Mouse (Mus musculus): ENCODE measurements around the gene Mapk12. TPM values are rescaled to one million over a fixed set of nuclear protein-coding genes. Genes with fewer than 3 reads are reported as not detected.

Gene Mapk12
- total RNA-seq, 2 experiments from 2014 or later = 7.4 to 9.2 TPM

DNA sequence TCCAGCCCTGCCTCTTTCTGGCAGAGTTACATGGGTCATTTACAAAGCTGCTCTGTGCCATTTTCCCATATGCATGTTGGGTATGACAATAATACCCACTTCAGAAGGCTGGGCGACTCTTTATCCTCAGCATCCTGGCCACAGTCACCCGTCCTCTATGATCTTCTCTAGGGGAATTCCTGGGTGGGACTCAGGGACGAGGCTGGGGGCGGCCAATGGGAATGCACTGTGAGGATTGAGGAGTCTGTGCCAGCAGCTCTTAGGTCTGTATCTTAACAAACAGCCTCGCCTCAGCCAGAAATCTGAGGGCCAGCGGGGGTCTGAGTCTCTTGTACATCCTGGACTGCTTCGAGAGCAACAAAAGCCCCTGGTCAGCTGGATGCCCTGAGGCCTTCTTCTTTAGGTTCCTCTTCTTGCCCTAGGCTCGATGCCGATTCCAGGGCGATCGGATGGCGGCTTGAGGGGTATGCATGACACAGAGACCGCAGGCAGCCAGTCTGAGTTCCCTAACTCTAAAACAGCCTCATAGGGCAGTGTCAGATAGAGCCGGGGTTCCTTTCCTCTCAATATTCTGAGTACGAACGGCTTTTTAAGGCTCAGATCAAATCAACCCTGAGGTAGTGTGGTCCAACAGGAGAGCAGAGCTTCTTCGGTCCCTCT, 31.9 kb upstream of the Mapk12 start:
- no peak for DNase-seq (ENCODE audit: low spot score in 2 of 2)

DNA sequence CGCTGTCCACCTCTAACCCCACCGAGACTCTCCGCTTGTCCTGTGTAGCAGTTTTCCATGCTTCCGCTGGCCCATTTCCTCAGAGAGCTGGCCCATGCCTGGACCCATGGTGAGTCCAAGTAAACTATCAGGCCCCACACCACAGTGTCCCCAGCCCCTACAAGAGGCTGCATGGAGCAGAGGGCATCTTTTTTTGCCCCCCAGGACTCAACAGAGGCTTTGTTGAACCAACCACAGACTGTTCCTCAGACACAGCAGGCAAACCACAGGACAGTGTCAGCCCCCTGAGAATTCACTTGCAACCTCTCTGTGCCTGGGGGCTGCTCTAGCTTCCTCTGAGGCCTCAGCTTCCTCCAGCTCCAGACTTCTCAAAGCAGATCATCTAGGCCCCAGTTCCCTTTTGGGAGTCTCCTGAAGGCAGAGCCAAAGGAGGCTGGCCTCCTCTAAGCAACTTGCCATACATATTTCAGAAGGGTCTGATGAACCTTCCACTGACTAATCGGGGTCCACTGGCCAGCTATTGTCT, 31.1 kb upstream of the Mapk12 start:
- DNase-seq (ENCODE audit: low spot score in 2 of 2) = no peak

DNA sequence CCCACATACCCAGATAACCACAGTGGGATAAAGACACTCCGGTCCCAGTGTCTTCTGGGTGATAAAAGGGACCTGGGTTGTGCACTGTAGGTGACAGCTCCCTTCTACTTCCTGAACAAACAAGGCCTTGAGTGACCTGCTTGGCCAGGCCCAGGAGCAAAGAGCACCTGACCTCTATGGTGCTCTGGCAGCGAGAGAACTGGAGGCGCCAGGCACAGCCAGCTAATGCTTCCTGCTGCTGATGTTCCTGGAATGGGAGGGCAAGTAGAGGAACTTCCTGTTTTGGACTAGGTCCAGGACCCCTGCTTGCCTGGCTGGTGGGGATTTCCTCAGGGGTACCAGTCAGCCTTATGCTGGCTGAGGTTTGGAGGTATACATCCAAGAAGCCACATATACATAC, 29.6 kb upstream of the Mapk12 start:
- DNase-seq (ENCODE audit: low spot score in 2 of 2) = no peak

DNA sequence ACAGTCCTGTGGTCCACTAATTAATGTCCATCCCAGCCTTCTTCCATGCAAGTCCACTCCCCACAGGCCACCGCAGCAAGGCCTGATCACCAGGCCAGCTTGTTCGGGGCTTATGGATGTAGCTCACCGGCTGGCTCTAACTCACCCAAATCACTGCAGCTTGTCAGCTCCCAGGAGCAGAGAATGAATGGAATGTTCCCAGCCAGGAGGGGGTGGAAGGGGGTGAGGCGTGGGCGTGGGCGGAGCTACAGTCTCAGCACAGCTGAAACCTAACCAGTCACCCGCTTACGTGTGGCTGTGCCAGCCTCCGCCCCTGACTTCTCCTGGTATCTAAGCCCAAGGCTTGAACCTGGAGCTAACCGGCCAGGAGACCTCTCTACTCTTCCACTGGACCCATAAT, 28.9 kb upstream of the Mapk12 start:
- peak; percentile 81 to 87 for DNase-seq (ENCODE audit: low spot score in 2 of 2)

DNA sequence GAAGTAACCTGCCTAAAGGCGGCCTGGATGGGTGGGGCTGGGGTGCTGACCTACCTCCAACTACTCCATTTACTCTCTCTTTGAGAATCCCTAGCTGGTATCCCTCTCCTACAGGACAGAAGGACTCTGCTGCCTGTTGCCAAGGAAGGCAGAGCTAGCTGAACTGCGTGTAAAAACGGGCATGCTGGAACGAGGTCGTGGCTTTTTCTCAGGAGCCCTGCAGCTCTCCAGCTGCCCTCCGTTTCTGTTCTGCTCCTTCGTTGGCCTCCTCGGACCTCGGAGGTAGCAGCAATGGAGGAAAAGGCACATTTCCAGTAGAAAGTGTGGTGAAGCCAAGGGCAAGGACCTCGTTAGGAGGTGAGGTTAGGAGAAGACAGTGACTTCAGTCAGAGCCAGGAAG, 28.4 kb upstream of the Mapk12 start:
- DNase-seq (ENCODE audit: low spot score in 2 of 2) = no peak

DNA sequence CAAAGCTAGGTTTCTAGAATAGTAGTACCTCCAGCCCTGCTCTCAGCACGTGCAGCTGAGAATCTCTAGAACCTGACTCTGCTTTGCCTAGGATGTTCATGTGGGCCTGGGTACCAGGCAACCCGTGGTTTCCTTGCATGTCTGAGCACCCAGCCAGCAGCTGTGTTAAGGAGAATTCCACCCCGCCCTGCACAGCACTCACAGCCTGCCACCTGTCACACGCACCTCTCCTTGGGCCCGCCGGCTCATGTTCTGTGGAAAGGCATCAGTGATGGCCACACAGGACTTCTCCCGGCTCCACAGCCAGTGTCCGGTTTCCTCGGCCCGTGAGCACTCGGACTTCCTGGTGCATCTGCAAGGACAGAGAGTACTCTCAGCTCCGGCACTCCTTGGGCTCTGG, 25.0 kb upstream of the Mapk12 start:
- no peak for DNase-seq (ENCODE audit: low spot score in 2 of 2)

DNA sequence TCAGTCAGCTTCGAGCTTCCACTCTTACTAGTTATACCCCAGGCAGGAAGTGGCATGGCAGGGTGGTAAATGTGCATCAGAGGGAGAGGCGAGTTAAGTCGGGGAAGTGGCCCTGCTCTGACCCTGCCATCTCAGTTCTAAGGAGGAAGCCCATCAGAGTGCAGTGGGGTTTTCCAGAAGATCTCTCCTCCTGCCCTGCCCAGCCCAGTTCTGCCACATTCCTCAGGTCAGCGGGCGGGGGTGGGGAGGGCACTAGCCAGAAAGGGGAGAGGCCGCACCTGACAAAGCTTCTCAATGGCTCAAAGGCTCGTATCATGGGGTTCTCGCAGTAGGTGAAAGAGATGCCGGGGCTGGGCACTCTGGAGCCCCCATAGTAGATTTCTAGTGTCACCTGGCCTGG, 20.9 kb upstream of the Mapk12 start:
- DNase-seq (ENCODE audit: low spot score in 2 of 2) = no peak

DNA sequence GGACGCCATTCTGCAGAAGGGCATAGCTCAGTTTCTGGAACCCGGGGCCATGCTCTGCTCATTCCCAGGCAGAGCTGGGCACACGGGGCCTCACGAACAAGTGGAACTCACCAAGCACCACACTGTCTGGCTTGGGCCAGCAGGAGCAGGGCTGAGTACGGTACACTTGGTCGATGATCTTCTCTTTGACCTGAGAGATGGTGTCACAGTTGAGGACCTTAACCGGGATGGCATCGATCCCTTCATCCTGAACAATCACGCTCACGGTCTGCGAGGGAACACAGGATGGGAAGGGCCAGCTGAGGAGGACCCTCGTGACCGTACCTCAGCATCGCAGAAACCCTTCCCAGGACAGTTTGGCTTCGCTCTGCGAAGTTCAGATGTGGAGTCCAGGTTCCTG, 18.0 kb upstream of the Mapk12 start:
- no peak for DNase-seq (ENCODE audit: low spot score in 2 of 2)

DNA sequence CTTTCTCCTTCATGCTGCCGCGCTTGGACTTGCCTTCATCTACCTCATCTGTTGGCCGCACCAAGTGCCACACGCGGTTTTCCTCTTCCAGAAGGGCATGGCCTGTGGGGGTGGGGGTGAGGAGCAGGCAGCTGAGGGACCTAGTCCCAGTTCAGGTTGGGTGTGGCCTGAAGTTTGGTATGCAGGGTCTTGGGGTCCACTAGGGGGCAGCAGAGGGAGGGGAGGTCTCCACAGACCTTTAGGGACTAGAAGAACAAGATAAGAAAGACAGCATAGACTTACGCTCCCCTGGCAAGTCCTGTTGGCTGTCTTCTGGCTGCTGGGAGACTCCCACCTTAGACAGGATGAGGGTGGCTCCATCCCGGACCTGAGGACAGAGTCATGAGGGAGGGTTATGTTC, 17.5 kb upstream of the Mapk12 start:
- peak; percentile 55 to 68 for DNase-seq (ENCODE audit: low spot score in 2 of 2)

DNA sequence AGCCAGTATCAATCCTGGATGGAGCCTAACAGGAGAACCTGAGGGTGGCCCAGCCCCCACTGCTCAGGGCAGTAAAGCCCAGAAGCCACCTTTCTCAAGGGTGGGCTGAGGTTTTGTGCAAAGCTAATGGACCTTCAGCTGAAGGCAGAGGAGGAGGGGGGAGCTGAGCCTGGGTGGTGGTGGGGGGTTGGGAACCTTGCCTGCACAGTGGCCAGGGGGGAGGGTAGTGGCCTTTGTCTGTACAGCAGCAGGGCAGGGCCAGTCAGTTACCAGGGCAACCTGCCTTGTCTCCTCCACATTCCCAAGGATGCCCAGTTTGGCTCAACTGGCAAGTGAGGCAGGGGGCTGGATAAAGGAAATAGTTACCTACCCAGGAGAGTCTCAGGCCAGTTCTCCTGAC, 11.8 kb upstream of the Mapk12 start:
- no peak for DNase-seq (ENCODE audit: low spot score in 2 of 2)

DNA sequence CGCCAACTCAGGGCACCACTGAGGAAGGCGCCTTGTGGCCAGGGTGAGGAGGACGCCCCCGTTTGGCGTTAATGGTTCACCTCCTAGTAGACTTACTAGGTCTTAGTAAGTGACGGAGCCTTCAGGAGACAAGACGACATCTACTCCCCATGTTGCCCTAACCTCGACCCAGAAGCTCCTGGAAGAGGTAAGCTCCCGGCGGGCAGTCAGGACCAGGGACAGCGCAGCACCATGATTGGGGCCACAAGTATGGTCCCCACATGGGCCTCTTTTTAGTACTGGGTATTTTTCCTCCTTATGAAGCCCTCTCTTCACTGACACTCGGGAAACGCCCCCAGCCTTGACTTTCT, 9.5 kb upstream of the Mapk12 start:
- no peak for DNase-seq (ENCODE audit: low spot score in 2 of 2)

DNA sequence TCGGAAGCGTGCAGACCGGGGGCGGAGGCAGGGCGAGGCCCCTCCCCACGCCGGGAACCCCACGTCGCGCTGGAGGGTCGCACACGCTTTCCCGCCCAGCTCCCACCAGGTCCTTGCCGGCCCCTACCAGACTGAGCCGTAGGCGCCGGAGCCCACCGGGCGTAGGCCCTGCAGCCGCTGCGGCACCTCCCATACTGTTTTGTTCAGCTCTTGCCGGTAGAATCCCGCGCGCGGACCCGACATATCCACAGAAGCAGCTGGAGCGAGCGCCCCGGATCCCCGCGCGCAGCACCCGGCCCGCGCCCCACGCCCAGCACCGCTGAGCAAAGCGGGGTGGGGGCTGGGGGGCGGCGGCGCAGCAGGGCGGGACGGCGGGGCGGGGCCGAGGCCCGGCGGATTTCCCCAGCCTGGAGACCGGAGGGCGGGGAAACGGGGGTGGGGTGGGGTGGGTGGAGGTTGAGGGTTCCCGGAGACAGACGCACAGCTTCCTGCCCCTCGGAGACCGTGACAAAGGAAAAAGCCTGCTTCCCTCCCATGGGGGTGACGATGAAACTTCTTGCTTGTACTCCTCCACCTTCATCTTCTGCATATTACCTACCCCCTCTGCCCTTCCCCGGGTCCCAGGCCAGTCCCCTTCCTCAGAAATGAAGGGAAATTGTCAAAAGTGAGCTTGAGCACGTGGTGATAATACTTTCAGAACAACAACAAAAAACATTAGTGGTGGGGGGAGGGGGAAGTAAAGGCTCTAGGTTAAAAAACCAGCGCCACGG, 9.0 kb upstream of the Mapk12 start, which contains the start of gene Mapk11:
Mapk11 (minus strand) TSS at position 358 of the 770 bp plus-strand sequence.
- DNase-seq (ENCODE audit: low spot score in 2 of 2) = peak; percentile 42 to 61

DNA sequence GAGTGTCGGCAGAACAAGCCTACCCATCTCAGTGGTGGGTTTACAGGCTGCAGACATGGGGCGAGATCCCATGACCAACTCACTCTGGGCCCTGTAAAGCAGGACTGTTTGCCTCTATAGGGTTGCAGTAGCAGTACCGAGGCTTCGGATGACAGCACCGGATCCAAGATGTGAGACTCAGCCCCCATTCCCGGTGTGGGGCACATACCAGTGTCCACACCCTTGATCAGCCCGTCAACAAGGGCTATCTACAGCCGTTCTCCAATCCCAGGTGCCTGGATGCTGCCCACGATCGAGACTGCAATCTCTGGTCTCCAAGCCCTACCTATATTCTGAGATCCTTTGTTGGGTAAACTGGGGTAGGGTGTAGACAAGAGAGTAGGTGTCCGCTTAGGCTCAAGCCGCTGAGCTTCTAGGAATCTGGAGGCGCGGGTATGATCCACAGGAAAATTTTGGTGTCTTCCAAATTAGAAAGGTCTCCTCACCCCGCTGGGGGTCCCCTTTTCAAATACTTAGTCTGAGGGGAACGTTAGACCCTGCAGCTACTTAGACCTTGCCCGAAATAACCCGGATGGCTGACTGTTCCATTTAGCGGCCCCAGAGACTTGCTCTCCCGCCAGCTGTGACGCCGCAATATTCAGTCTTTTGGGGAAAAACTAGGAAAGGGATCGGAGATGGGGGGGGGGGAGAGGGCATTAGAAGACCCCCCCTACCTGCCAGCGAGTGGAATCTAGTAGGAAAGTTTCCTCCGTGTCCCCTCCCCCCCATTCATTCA, 8.2 kb upstream of the Mapk12 start:
- peak in 1 of 2 experiments; percentile 15 for DNase-seq (ENCODE audit: low spot score in 2 of 2)

DNA sequence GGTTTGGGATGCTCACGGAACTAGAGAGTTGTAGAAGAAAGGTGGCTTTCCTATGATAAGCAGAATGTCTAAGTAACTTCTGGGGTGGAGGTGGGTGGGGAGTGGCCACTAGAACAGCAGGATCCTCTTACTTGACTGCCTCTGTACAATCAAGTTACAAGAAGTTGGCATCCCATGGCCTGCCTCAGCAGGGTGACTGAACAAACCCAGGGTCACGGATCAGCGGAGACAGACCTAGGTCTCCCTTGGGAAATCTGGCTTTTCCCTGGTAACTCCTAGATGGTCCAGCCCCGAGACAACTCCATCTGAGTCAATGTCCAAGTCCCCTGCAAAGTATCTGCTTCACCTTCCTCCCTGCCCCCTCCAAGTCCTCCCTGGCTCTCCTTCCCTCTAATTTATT, 7.4 kb upstream of the Mapk12 start:
- DNase-seq (ENCODE audit: low spot score in 2 of 2) = no peak

DNA sequence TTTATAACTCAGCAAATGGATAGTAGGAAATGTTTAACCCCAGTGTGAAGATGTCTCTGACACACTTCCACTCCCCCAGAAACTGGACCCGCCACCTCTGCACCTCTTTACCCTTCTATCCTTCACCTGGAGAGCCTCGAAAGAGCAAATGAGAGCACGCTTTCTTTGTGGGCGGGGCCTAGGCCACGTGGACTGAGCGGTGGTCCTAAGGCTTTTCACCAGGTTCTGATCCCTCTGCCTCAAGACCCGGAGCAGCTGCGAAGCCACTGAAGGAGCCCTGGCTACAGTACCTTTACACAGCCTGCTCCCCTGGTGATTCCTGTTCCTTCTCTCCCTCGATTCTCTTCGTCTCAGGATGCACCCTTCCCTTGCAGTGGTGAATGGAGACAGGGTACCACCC, 7.0 kb upstream of the Mapk12 start:
- DNase-seq (ENCODE audit: low spot score in 2 of 2) = no peak

DNA sequence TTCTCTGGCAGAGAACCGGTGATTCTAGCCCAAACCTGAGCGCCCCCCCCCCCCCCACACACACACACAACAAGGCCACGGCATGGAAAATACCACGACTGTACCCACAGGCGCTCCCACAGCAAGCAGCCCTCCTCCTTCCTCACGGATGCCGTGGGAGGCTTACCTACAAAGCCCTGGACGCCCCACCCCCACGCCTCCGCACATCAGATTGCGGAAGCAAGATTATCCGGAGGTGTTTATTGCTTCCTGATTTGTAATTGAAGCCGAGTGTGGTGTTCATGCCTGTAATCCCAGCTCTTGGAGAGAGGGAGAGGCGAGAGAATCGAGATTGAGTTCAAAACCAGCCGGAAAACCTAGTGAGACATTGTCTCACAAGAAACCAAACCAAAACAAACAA, 6.5 kb upstream of the Mapk12 start:
- peak; percentile 54 to 65 for DNase-seq (ENCODE audit: low spot score in 2 of 2)

DNA sequence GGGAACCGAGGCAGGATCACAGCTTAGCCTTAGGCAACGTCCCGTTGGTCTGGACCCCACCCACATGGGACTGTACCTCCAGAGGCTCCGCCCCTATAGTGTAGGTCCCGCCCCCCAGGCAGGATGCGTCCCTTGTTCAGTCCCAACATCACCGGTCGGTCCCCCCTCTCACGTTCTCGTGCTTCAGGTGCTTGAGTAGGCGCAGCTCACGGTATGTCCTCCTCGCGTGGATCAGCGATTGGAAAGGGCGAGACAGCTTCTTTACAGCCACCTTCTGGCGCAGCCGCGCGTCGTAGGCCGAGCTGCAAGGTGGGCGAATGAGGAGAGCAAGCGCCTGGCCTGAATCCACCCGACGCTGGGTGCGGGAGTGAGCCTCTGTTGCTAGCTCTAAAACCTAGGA, 6.0 kb upstream of the Mapk12 start:
- peak; percentile 75 to 85 for DNase-seq (ENCODE audit: low spot score in 2 of 2)

DNA sequence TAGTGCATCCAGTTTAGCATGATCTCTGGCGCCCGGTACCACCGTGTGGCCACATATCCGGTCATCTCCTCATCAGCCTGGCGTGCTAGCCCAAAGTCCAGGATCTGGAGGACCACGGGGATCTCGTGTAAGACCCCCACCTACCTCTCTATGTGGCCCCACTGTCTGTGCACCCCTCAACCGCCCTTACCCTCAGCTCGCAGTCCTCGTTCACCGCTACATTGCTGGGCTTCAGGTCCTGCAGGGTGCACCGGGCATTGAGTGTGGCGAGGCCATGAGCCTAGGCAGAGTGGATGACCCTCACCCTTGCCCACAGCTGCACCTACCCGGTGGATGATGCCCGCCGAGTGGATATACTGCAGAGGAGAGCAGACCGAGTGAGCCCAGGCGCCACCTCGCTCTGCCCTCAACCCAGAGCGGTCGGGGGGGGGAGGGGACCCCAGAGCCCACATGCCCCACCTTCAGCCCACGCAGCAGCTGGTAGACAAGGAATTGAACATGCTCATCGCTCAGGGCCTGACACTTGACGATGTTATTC, 5.4 kb upstream of the Mapk12 start:
- no peak for DNase-seq (ENCODE audit: low spot score in 2 of 2)

DNA sequence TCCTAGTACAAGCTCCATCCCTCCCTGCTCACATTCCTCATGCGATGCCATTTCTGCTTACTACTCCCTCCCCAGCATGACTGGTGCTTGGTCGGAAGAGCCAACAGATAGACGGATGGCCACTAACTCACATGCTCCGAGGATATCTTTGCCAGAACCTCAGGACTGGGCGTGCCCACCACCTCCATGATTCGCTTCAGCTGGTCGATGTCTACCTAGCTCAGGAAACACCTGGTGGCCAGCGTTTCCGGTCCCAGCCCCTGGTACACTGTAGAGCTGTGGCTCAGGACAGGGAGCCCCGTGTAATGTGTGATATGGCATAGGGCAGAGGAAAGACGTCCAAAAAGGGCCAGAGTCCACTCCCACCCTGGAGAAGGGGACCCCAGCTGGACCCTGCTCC, 4.5 kb upstream of the Mapk12 start:
- DNase-seq (ENCODE audit: low spot score in 2 of 2) = no peak

DNA sequence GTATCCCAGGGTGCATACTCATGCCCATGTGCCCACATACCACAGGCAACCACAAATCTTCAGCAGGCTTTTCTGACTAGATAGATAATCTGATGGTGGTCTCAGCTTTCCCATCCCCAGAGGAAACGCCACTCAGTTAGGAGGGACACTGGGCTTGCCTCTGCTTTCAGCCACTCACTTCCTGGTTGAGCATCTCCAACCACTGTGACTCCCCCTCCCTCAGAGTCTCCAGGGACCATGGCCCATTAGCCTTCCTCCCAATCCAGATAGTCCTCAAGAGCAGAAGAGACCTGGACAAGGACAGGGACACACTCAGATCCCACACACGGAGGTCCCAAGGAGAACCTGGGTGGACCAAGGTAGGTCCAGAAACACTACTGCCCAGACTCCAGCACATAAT, 2.6 kb upstream of the Mapk12 start:
- no peak for DNase-seq (ENCODE audit: low spot score in 2 of 2)

DNA sequence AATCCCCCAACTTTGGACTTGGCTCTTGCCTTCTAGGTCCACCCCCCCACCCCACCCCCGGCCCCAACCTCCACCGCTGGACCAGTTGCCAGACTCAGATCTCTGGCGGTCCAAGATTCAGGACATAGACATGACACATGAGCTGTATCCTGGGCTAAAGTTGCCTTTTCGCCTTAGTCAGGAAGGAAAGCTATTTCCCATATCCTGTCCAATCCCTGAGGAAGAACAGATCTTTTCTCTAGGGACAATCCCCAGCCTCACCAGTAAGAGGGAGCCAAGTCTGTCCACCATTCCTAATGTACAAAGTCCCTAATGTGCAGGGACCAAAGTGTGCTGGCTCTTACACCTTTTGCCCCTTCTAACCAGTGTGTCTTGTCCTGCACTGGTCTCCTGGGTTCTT, 1.4 kb upstream of the Mapk12 start:
- no peak for DNase-seq (ENCODE audit: low spot score in 2 of 2)

DNA sequence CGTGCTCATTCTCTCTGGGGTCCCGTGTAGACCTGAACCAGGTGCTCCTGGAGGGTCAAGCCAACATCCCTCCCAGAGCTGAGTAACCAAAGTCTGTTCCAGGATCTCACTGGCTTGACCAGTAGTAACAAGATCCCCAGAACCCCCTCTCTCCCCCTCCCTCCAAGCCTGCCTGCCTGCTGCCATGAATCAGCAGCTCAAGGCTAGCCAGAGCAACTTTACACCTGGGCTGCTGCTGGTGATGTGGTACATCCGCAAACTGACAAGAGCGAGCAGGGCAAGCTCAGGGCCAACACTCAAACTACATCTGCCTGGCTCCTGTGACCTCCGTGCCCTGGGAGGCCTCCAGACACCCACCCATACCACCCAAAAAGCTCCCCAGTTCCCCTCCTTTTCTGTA, 940 bp upstream of the Mapk12 start:
- no peak for DNase-seq (ENCODE audit: low spot score in 2 of 2)

Data from left cerebral cortex, adult 18-20 months (tissue).